Mouse (Mus musculus) MEL (cell line): ENCODE results near the gene Gramd1b. TPM values are rescaled to one million over a fixed set of nuclear protein-coding genes. Genes with fewer than 3 reads are reported as not detected.

Experiments used
- DNase-seq: peaks from one replicate; pipeline ENCODE4 v3.0.0; 2011; ENCODE audit warnings: low read depth, low spot score
- H3K27ac ChIP-seq: 2 replicates; pipeline ENCODE4 v1.5.1; 2012; ENCODE audit warnings: low read depth, mild to moderate bottlenecking, control low read depth, low read length, moderate library complexity; ENCODE audit not compliant: control insufficient read depth
- H3K27me3 ChIP-seq, 2 experiments: fragments of 150-350 bp in 1 of 2; sonication (generic) in 1 of 2; 2 replicates each; pipeline ENCODE4 v1.6.1; 2012; ENCODE audit warnings: low read length in 2 of 2, mild to moderate bottlenecking in 2 of 2, improper control_type of control experiment in 1 of 2, moderate library complexity in 1 of 2; ENCODE audit not compliant: insufficient read depth in 2 of 2, control insufficient read depth in 1 of 2
- H3K36me3 ChIP-seq, 2 experiments: 2 replicates each; pipeline ENCODE4 v1.6.1; 2012 to 2014; ENCODE audit warnings: low read length in 2 of 2, improper control_type of control experiment in 1 of 2, inconsistent platforms in 1 of 2, mild to moderate bottlenecking in 1 of 2; ENCODE audit not compliant: insufficient read depth in 2 of 2, control insufficient read depth in 1 of 2
- H3K4me1 ChIP-seq, 2 experiments: fragments of 150-350 bp in 1 of 2; sonication (generic) in 1 of 2; 2 replicates each; pipeline ENCODE4 v1.6.1; 2012; ENCODE audit warnings: low read length in 2 of 2, improper control_type of control experiment in 1 of 2, mild to moderate bottlenecking in 1 of 2; ENCODE audit not compliant: insufficient read depth in 2 of 2, control insufficient read depth in 1 of 2
- H3K4me3 ChIP-seq, 2 experiments: fragments of 150-350 bp in 1 of 2; sonication (generic) in 1 of 2; 2 replicates each; pipeline ENCODE4 v1.5.1; 2012; ENCODE audit warnings: low read depth in 2 of 2, low read length in 2 of 2, mild to moderate bottlenecking in 2 of 2, moderate library complexity in 2 of 2, control low read depth in 1 of 2, improper control_type of control experiment in 1 of 2; ENCODE audit not compliant: control insufficient read depth in 1 of 2, insufficient read depth in 1 of 2
- H3K79me2 ChIP-seq: 2 replicates; pipeline ENCODE4 v1.6.1; 2012; ENCODE audit warnings: mild to moderate bottlenecking, low read length, moderate library complexity; ENCODE audit not compliant: control insufficient read depth, poor library complexity, insufficient read depth
- H3K9ac ChIP-seq: 2 replicates; pipeline ENCODE4 v1.6.1; 2012; ENCODE audit warnings: low read depth, mild to moderate bottlenecking, control low read depth, low read length, moderate library complexity; ENCODE audit not compliant: control insufficient read depth, poor library complexity, severe bottlenecking
- H3K9me3 ChIP-seq: fragments of 150-350 bp; sonication (generic); replicated peaks from 2 replicates; pipeline ENCODE4 v1.6.1; 2012; ENCODE audit warnings: mild to moderate bottlenecking, low read length, improper control_type of control experiment, moderate library complexity; ENCODE audit not compliant: insufficient read depth
- CHD2 ChIP-seq: IDR thresholded peaks from 2 replicates; pipeline ENCODE4 v1.6.1; 2011; ENCODE audit warnings: low read length, improper control_type of control experiment
- EP300 ChIP-seq, 2 experiments: IDR thresholded peaks; 2 replicates each; pipeline ENCODE4 v1.6.1; 2011; ENCODE audit warnings: improper control_type of control experiment in 2 of 2, low read length in 2 of 2, low read depth in 1 of 2, mild to moderate bottlenecking in 1 of 2
- GABPA ChIP-seq: IDR thresholded peaks from 2 replicates; pipeline ENCODE4 v1.6.1; 2012; ENCODE audit warnings: low read depth, mild to moderate bottlenecking, inconsistent platforms, low read length, improper control_type of control experiment, moderate library complexity
- HCFC1 ChIP-seq: IDR thresholded peaks from 2 replicates; pipeline ENCODE4 v1.6.1; 2012; ENCODE audit warnings: low read depth, mild to moderate bottlenecking, inconsistent platforms, low read length, improper control_type of control experiment, moderate library complexity
- MAX ChIP-seq: IDR thresholded peaks from 2 replicates; pipeline ENCODE4 v1.6.1; 2011; ENCODE audit warnings: low read length, improper control_type of control experiment
- NRF1 ChIP-seq: IDR thresholded peaks from 2 replicates; pipeline ENCODE4 v1.6.1; 2014; ENCODE audit warnings: low read depth, mild to moderate bottlenecking, inconsistent platforms, low read length, improper control_type of control experiment, moderate library complexity; ENCODE audit not compliant: poor library complexity, insufficient read depth, severe bottlenecking
- POLR2AphosphoS2 ChIP-seq: IDR thresholded peaks from 2 replicates; pipeline ENCODE4 v1.6.1; 2011; ENCODE audit warnings: low read length, improper control_type of control experiment
- POLR2AphosphoS5 ChIP-seq: IDR thresholded peaks from 2 replicates; pipeline ENCODE4 v1.6.1; 2012; ENCODE audit warnings: low read depth, borderline replicate concordance, mild to moderate bottlenecking, inconsistent platforms, low read length, moderate library complexity, mixed read lengths
- RAD21 ChIP-seq: IDR thresholded peaks from 2 replicates; pipeline ENCODE4 v1.6.1; 2011; ENCODE audit warnings: mild to moderate bottlenecking, low read depth, low read length, improper control_type of control experiment
- SIN3A ChIP-seq: IDR thresholded peaks from 2 replicates; pipeline ENCODE4 v1.6.1; 2012; ENCODE audit warnings: low read length, improper control_type of control experiment, inconsistent platforms
- SMC3 ChIP-seq: IDR thresholded peaks from 2 replicates; pipeline ENCODE4 v1.6.1; 2011; ENCODE audit warnings: low read depth, low read length, improper control_type of control experiment
- USF1 ChIP-seq: IDR thresholded peaks from 2 replicates; pipeline ENCODE4 v1.6.1; 2014; ENCODE audit warnings: low read depth, mild to moderate bottlenecking, inconsistent platforms, low read length, improper control_type of control experiment, moderate library complexity
- ZC3H11A ChIP-seq: IDR thresholded peaks from 2 replicates; pipeline ENCODE4 v1.6.1; 2012; ENCODE audit warnings: low read depth, mild to moderate bottlenecking, inconsistent platforms, low read length, improper control_type of control experiment
- ZKSCAN1 ChIP-seq: IDR thresholded peaks from 2 replicates; pipeline ENCODE4 v1.6.1; 2012; ENCODE audit warnings: low read depth, mild to moderate bottlenecking, inconsistent platforms, low read length, improper control_type of control experiment, moderate library complexity
- ZMIZ1 ChIP-seq: IDR thresholded peaks from 2 replicates; pipeline ENCODE4 v1.6.1; 2012; ENCODE audit warnings: low read depth, mild to moderate bottlenecking, inconsistent platforms, low read length, improper control_type of control experiment, moderate library complexity
- polyA plus RNA-seq, 2 experiments: library from polyadenylated mRNA; stranded (reverse) in 1 of 2; unstranded in 1 of 2; fragments of >175 nt in 1 of 2; fragments of >200 nt in 1 of 2; gene quantifications; 2 replicates each; pipeline versions ENCODE4 v1.2.1 to v1.2.4; 2012; ENCODE audit warnings: low replicate concordance in 2 of 2, low read depth in 1 of 2; ENCODE audit not compliant: insufficient read length in 2 of 2, insufficient read depth in 1 of 2, missing spikeins in 1 of 2
- total RNA-seq: library from RNA; depleted of rRNA; stranded (reverse); fragments of 300-350 nt; gene quantifications from 2 replicates; pipeline ENCODE4 v1.2.3, GENCODE M21; 2012

Gramd1b gene
- total and polyA plus RNA-seq, 3 experiments, result not detected

GRCm38 (mm10) chr9:40249106-40249505 is 282.1 kb downstream of the Gramd1b start:
- Histone ChIP-seq H3K79me2 (no peaks in the 10 kb centered on the region), H3K27me3 (no peaks in the 10 kb centered on the region), H3K27ac (no peak overlapping the region), H3K4me1 (no peaks in the 10 kb centered on the region), H3K4me3 (no peak overlapping the region)
- TF ChIP-seq EP300 (IDR thresholded peaks at IDR 0.05; ENCODE audit: low read depth in 1 of 2, low read length in 2 of 2) (no peak), ZKSCAN1 (no peak), NRF1 (no peak)
- TF ChIP-seq, all 39 proteins: peak for 0
- H3K36me3 ChIP-seq, result no peaks in the 10 kb centered on the region
- H3K9ac ChIP-seq, result no peak overlapping the region
- no peaks in the 10 kb centered on the region for H3K9me3 ChIP-seq
- no peak for DNase-seq

GRCm38 (mm10) chr9:40246702-40247101 is 284.5 kb downstream of the Gramd1b start:
- Histone ChIP-seq H3K9me3 (no peaks in the 10 kb centered on the region), H3K4me1 (no peaks in the 10 kb centered on the region), H3K27ac (no peak overlapping the region), H3K27me3 (no peaks in the 10 kb centered on the region), H3K36me3 (no peaks in the 10 kb centered on the region), H3K4me3 (no peak overlapping the region), H3K79me2 (no peaks in the 10 kb centered on the region), H3K9ac (no peak overlapping the region)
- no peak for TF ChIP-seq CHD2
- TF ChIP-seq EP300 (IDR thresholded peaks at IDR 0.05; ENCODE audit: low read depth in 1 of 2, low read length in 2 of 2), result no peak
- no peak for TF ChIP-seq RAD21
- no peak for TF ChIP-seq SIN3A
- no peak for TF ChIP-seq HCFC1
- TF ChIP-seq USF1, result no peak
- no peak for TF ChIP-seq ZMIZ1
- TF ChIP-seq MAX, result no peak
- TF ChIP-seq ZC3H11A, result no peak
- no peak for TF ChIP-seq POLR2AphosphoS5
- TF ChIP-seq GABPA, result no peak
- no peak for TF ChIP-seq POLR2AphosphoS2
- no peak for TF ChIP-seq SMC3
- DNase-seq, result no peak
